Mouse (Mus musculus): Measurements from ENCODE around the gene Ogdh. TPM values are rescaled to one million over a fixed set of nuclear protein-coding genes. Genes with fewer than 3 reads are reported as not detected.

Ogdh gene
- polyA plus RNA-seq, 2 experiments = 41.8 to 60.6 TPM

DNA sequence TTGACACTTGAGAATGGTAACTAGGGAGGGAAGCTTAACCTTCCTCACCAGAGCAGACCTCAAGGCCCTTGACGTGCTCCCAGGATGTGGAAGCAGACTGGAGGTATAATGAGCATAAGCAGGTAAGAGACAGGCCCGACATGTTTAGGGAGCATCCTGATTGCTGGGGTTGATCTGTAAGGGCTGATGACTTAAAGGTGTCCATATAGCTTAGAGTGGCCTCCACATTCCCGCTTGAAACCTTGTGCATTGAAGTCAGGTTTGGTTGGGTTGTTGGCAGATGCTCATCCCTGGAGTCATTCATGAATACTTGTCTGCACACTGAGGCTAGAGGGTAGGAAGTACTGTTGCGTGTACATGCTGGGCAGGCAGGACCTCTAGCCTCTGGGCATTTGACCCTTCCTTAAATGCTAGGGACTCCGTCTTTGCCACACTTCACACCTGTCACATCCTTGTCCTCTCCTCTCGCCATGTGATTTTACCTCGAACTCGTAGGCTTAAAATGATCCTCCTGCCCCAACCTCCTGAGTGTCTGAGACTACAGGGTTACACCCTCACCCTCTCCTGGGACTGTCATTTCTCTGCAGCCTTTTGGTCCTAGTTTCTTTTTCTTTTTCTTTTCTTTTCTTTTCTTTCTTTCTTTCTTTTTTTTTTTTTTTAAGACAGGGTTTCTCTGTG, 99.1 kb downstream of the Ogdh start:
- Histone ChIP-seq H3K4me1 (replicated peaks; ENCODE audit: control insufficient read depth in 2 of 2, insufficient read depth in 2 of 2, low read length in 1 of 2) (peaks cover 3 to 23% of the 10 kb centered on the region in 2 experiments; a peak in 3 of 4 replicates), H3K4me2 (ENCODE audit: low read depth) (peak overlapping the region; percentile 65), H3K27me3 (ENCODE audit: control insufficient read depth, insufficient read depth, low read length) (no peaks in the 10 kb centered on the region), H3K27ac (no peak overlapping the region), H3K9ac (replicated peaks) (peak overlapping the region; percentile 73), H3K36me3 (replicated peaks; ENCODE audit: control insufficient read depth, insufficient read depth, low read depth) (no peaks in the 10 kb centered on the region; the same call in 1 of the 2 replicates), H3K9me3 (ENCODE audit: control insufficient read depth, low read length) (no peaks in the 10 kb centered on the region), H3K4me3 (ENCODE audit: insufficient read depth in 1 of 2, low read depth in 2 of 2, low read length in 2 of 2) (peak overlapping the region; percentile 24 to 68; a peak in 3 of 4 replicates)
- no peak for TF ChIP-seq EP300 (IDR thresholded peaks at IDR 0.05; ENCODE audit: low read depth)
- TF ChIP-seq CTCF (IDR thresholded peaks at IDR 0.05; ENCODE audit: low read depth) = no peak
- DNase-seq (ENCODE audit: low read depth in 3 of 3, low spot score in 3 of 3) (no peak), ATAC-seq (ENCODE audit: insufficient read depth) (no peak)
- 76% methylated on average over 8 of the region's 8 CpGs for WGBS (ENCODE audit: insufficient replicate concordance)

DNA sequence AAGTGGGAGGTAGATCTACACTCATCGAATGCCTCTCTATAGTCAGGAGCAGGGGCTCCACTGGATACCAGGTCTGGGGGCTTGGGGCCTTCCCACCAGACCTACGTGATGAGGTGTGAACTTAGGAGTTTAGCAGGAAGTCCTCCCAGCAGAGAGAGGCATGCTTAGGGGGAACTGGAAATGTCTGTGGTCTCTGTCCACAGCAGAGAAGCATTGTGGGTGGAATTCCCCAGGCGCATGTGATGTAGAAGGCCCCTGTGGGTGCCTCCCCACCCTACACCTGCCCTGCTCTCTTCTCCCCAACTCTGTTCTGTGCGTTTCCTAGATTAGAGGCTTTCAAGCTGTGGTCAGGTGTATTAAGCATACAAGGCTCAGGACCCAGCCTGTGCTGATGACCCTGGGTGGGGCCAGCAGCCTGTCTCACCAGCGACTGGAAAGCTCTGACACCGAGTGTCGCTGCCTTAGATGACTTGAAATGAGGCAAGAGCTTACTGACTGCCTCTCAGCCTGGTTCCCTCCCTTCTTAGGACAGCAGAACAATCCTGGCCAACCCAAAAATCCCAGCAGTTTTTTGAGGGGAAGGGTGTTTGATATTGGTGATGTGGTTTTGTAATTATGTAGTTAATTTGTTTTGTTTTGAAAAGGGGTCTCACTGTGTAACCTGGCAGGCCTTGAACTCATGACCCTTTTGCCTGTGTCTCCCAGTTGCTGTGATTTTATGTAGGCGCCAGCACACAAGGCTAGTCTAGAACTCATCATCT, 100.3 kb downstream of the Ogdh start:
- no peak overlapping the region for H3K4me2 ChIP-seq (ENCODE audit: low read depth)
- peaks cover 3 to 23% of the 10 kb centered on the region in 2 experiments; a peak in 3 of 4 replicates for H3K4me1 ChIP-seq (replicated peaks; ENCODE audit: control insufficient read depth in 2 of 2, insufficient read depth in 2 of 2, low read length in 1 of 2)
- no peak overlapping the region for H3K9ac ChIP-seq (replicated peaks)
- H3K4me3 ChIP-seq (ENCODE audit: insufficient read depth in 1 of 2, low read depth in 2 of 2, low read length in 2 of 2) = no peak overlapping the region
- H3K36me3 ChIP-seq (replicated peaks; ENCODE audit: control insufficient read depth, insufficient read depth, low read depth) = peaks cover 3% of the 10 kb centered on the region
- H3K9me3 ChIP-seq (ENCODE audit: control insufficient read depth, low read length) = no peaks in the 10 kb centered on the region
- H3K27ac ChIP-seq = no peak overlapping the region
- TF ChIP-seq CTCF (IDR thresholded peaks at IDR 0.05; ENCODE audit: low read depth) (no peak), EP300 (IDR thresholded peaks at IDR 0.05; ENCODE audit: low read depth) (no peak)
- DNase-seq (ENCODE audit: low read depth in 3 of 3, low spot score in 3 of 3) = no peak
- ATAC-seq (ENCODE audit: insufficient read depth) = no peak
- 69% methylated on average over 8 of the region's 8 CpGs for WGBS (ENCODE audit: insufficient replicate concordance)
- no peaks in the 10 kb centered on the region for H3K27me3 ChIP-seq (ENCODE audit: control insufficient read depth, insufficient read depth, low read length)

DNA sequence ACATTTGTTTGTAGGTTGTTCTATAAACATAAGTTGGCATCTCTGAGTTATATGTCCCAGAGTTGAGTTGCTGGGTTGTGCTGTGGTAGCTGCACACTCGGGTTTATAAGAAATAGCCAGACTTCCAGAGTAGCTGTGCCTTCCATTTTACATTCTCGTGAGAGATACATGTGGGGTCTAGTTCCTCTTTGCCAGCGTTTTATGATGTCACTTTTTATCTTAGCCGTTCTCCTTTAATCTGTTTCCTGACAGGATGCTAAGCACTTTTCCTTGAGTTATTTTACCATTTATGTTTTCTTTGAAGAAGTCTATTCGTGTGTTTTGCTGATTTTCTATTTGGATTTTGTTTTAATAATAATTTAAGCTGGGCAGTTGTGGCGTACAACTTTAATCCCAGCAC, 101.4 kb downstream of the Ogdh start:
- Histone ChIP-seq H3K4me1 (replicated peaks; ENCODE audit: control insufficient read depth in 2 of 2, insufficient read depth in 2 of 2, low read length in 1 of 2) (peaks cover 3 to 23% of the 10 kb centered on the region in 2 experiments; a peak in 3 of 4 replicates), H3K4me3 (ENCODE audit: insufficient read depth in 1 of 2, low read depth in 2 of 2, low read length in 2 of 2) (no peak overlapping the region), H3K36me3 (replicated peaks; ENCODE audit: control insufficient read depth, insufficient read depth, low read depth) (peaks cover 9% of the 10 kb centered on the region), H3K27me3 (ENCODE audit: control insufficient read depth, insufficient read depth, low read length) (no peaks in the 10 kb centered on the region), H3K4me2 (ENCODE audit: low read depth) (no peak overlapping the region), H3K27ac (no peak overlapping the region), H3K9me3 (ENCODE audit: control insufficient read depth, low read length) (no peaks in the 10 kb centered on the region), H3K9ac (replicated peaks) (no peak overlapping the region)
- DNase-seq (ENCODE audit: low read depth in 3 of 3, low spot score in 3 of 3) (no peak), ATAC-seq (ENCODE audit: insufficient read depth) (no peak)
- TF ChIP-seq CTCF (IDR thresholded peaks at IDR 0.05; ENCODE audit: low read depth) (no peak), EP300 (IDR thresholded peaks at IDR 0.05; ENCODE audit: low read depth) (no peak)
- 26% methylated on average over 6 of the region's 6 CpGs for WGBS (ENCODE audit: insufficient replicate concordance)

- peaks cover 9% of the 10 kb centered on the region for H3K36me3 ChIP-seq (replicated peaks; ENCODE audit: control insufficient read depth, insufficient read depth, low read depth)
- no peak overlapping the region for H3K4me2 ChIP-seq (ENCODE audit: low read depth)
- ATAC-seq (ENCODE audit: insufficient read depth) (no peak), DNase-seq (ENCODE audit: low read depth in 3 of 3, low spot score in 3 of 3) (no peak)
- 73% methylated on average over 1 of the region's 1 CpGs for WGBS (ENCODE audit: insufficient replicate concordance)
- TF ChIP-seq EP300 (IDR thresholded peaks at IDR 0.05; ENCODE audit: low read depth) (no peak), CTCF (IDR thresholded peaks at IDR 0.05; ENCODE audit: low read depth) (no peak)
- peaks cover 3 to 20% of the 10 kb centered on the region in 2 experiments; a peak in 3 of 4 replicates for H3K4me1 ChIP-seq (replicated peaks; ENCODE audit: control insufficient read depth in 2 of 2, insufficient read depth in 2 of 2, low read length in 1 of 2)
- H3K4me3 ChIP-seq (ENCODE audit: insufficient read depth in 1 of 2, low read depth in 2 of 2, low read length in 2 of 2) = no peak overlapping the region
- H3K9ac ChIP-seq (replicated peaks) = no peak overlapping the region
- H3K27me3 ChIP-seq (ENCODE audit: control insufficient read depth, insufficient read depth, low read length) = no peaks in the 10 kb centered on the region
- H3K27ac ChIP-seq = no peak overlapping the region
- no peaks in the 10 kb centered on the region for H3K9me3 ChIP-seq (ENCODE audit: control insufficient read depth, low read length)
Observed at GRCm38 (mm10) chr11:6393866-6394265, 102.4 kb downstream of the Ogdh start.

- ATAC-seq (ENCODE audit: insufficient read depth) = no peak
- WGBS (ENCODE audit: insufficient replicate concordance) = 80% methylated on average over 5 of the region's 5 CpGs
- TF ChIP-seq EP300 (IDR thresholded peaks at IDR 0.05; ENCODE audit: low read depth) (no peak), CTCF (IDR thresholded peaks at IDR 0.05; ENCODE audit: low read depth) (no peak)
- Histone ChIP-seq H3K27me3 (ENCODE audit: control insufficient read depth, insufficient read depth, low read length) (no peaks in the 10 kb centered on the region), H3K4me3 (ENCODE audit: insufficient read depth in 1 of 2, low read depth in 2 of 2, low read length in 2 of 2) (no peak overlapping the region), H3K36me3 (replicated peaks; ENCODE audit: control insufficient read depth, insufficient read depth, low read depth) (peaks cover 17% of the 10 kb centered on the region), H3K4me2 (ENCODE audit: low read depth) (no peak overlapping the region), H3K9ac (replicated peaks) (no peak overlapping the region), H3K27ac (no peak overlapping the region), H3K9me3 (ENCODE audit: control insufficient read depth, low read length) (no peaks in the 10 kb centered on the region), H3K4me1 (replicated peaks; ENCODE audit: control insufficient read depth in 2 of 2, insufficient read depth in 2 of 2, low read length in 1 of 2) (peaks cover 2 to 12% of the 10 kb centered on the region in 2 experiments; a peak in 2 of 4 replicates)
- no peak for DNase-seq (ENCODE audit: low read depth in 3 of 3, low spot score in 3 of 3)
Observed at GRCm38 (mm10) chr11:6395565-6395964, 104.1 kb downstream of the Ogdh start.
